Mouse (Mus musculus): ENCODE measurements around the gene Farp1.

- TF ChIP-seq CTCF (conservative IDR thresholded peaks at IDR 0.05; ENCODE audit: insufficient read depth, insufficient read length, low read depth, low read length): no peak
- no peak for TF ChIP-seq POLR2A (IDR thresholded peaks at IDR 0.05; ENCODE audit: low read depth, low read length)
Measured at GRCm38 (mm10) chr14:121294484-121294883, 259.5 kb downstream of the Farp1 start.
